Comparison of ENCODE assay signal across 9 mouse cellular contexts in genomic region chr6:30681935-30682900, GRCm38 (mm10). TPM values are rescaled to one million over a fixed set of nuclear protein-coding genes. Genes with fewer than 3 reads are reported as not detected.
A peak's percentile ranks its signal among the peaks of the same experiment; 100 is the strongest.
DNase-seq lines count a peak whose midpoint lies in the region; ATAC-seq lines count a peak whose summit lies in the region.
"Had no signal": no experiment of that assay in that cellular context is flagged by ENCODE, and none has a peak within 500 bp of the region (broad histone marks: within the 10 kb centered on the region; RNA-seq: fewer than 3 reads in every experiment).

No protein-coding gene starts in this region.

- DNase-seq in kidney, postnatal 14 days = no peak
- DNase-seq in embryonic facial prominence, embryonic 10.5 days (ENCODE audit: low spot score) = peak; percentile 49
- DNase-seq in adrenal gland, adult (ENCODE audit: inconsistent age in 2 of 2, low spot score in 1 of 2) = no peak
- no peak for DNase-seq in cerebellum, adult 11-12 months
- DNase-seq in cerebellum, adult 18-20 months = no peak

- H3K27ac ChIP-seq in kidney, embryonic 14.5 days (ENCODE audit: low read depth, low read length) = peak overlapping the region; percentile 92
- H3K27ac ChIP-seq in embryonic facial prominence, embryonic 10.5 days (replicated peaks) = peak overlapping the region; percentile 78
- H3K27ac ChIP-seq in heart, embryonic 16.5 days (ENCODE audit: low read length) = peak overlapping the region; percentile 78
- peak overlapping the region; percentile 7; the same call in 1 of the 2 replicates for H3K27ac ChIP-seq in liver, embryonic 12.5 days

- H3K4me1 ChIP-seq in kidney, embryonic 14.5 days (ENCODE audit: control insufficient read depth, insufficient read depth, low read length) = peaks cover 29% of the 10 kb centered on the region
- H3K4me1 ChIP-seq in embryonic facial prominence, embryonic 10.5 days = peaks cover 48% of the 10 kb centered on the region
- H3K4me1 ChIP-seq in heart, embryonic 16.5 days (ENCODE audit: control insufficient read depth, insufficient read depth, low read length) = peaks cover 9% of the 10 kb centered on the region
- H3K4me1 ChIP-seq in liver, embryonic 12.5 days = peaks cover 15% of the 10 kb centered on the region

- peak; percentile 88 for ATAC-seq in kidney, embryonic 14.5 days (ENCODE audit: low FRiP score, low TSS enrichment)
- peak; percentile 85 for ATAC-seq in heart, embryonic 16.5 days (replicated peaks; ENCODE audit: extremely low read depth, insufficient read depth, low FRiP score)
- no peak for ATAC-seq in liver, embryonic 12.5 days

- H3K4me3 ChIP-seq in kidney, embryonic 14.5 days (ENCODE audit: low read length) = no peak overlapping the region
- H3K4me3 ChIP-seq in embryonic facial prominence, embryonic 10.5 days = no peak overlapping the region
- H3K4me3 ChIP-seq in heart, embryonic 16.5 days (ENCODE audit: low read length) = no peak overlapping the region
- H3K4me3 ChIP-seq in liver, embryonic 12.5 days = no peak overlapping the region

- H3K27me3 ChIP-seq in kidney, embryonic 14.5 days (ENCODE audit: control insufficient read depth, insufficient read depth, low read length) = no peaks in the 10 kb centered on the region
- H3K27me3 ChIP-seq in embryonic facial prominence, embryonic 10.5 days (replicated peaks; ENCODE audit: low read depth, poor library complexity, severe bottlenecking) = no peaks in the 10 kb centered on the region
- no peaks in the 10 kb centered on the region for H3K27me3 ChIP-seq in heart, embryonic 16.5 days (ENCODE audit: control insufficient read depth, insufficient read depth, low read length)
- H3K27me3 ChIP-seq in liver, embryonic 12.5 days (replicated peaks) = no peaks in the 10 kb centered on the region

- 29% methylated on average over 13 of the region's 13 CpGs for WGBS in kidney, embryonic 14.5 days
- WGBS in embryonic facial prominence, embryonic 10.5 days = 66% methylated on average over 13 of the region's 13 CpGs
- 54% methylated on average over 13 of the region's 13 CpGs for WGBS in heart, embryonic 16.5 days
- 55% methylated on average over 13 of the region's 13 CpGs for WGBS in liver, embryonic 12.5 days (ENCODE audit: insufficient replicate concordance)

- no peaks in the 10 kb centered on the region for H3K36me3 ChIP-seq in kidney, embryonic 14.5 days (ENCODE audit: control insufficient read depth, insufficient read depth, low read length)
- 0 out of 2 replicates have a peak, but pooled peaks cover 3% of the 10 kb centered on the region for H3K36me3 ChIP-seq in embryonic facial prominence, embryonic 10.5 days (replicated peaks)
- no peaks in the 10 kb centered on the region for H3K36me3 ChIP-seq in heart, embryonic 16.5 days (ENCODE audit: control insufficient read depth, insufficient read depth)
- H3K36me3 ChIP-seq in liver, embryonic 12.5 days = no peaks in the 10 kb centered on the region

- no peaks in the 10 kb centered on the region for H3K9me3 ChIP-seq in kidney, embryonic 14.5 days (ENCODE audit: control insufficient read depth, low read length)
- H3K9me3 ChIP-seq in embryonic facial prominence, embryonic 10.5 days = no peaks in the 10 kb centered on the region
- H3K9me3 ChIP-seq in heart, embryonic 16.5 days (replicated peaks; ENCODE audit: control insufficient read depth, low read length) = no peaks in the 10 kb centered on the region
- H3K9me3 ChIP-seq in liver, embryonic 12.5 days (replicated peaks) = no peaks in the 10 kb centered on the region

- peak overlapping the region; percentile 34; the same call in 1 of the 2 replicates for H3K9ac ChIP-seq in kidney, embryonic 14.5 days (ENCODE audit: low read depth, low read length)
- peak overlapping the region; percentile 5; the same call in 1 of the 2 replicates for H3K9ac ChIP-seq in heart, embryonic 16.5 days (ENCODE audit: low read length)
- no peak overlapping the region for H3K9ac ChIP-seq in liver, embryonic 12.5 days

- peak overlapping the region; percentile 12; the same call in 1 of the 2 replicates for H3K4me2 ChIP-seq in kidney, embryonic 14.5 days (replicated peaks; ENCODE audit: low read depth, low read length)
- H3K4me2 ChIP-seq in heart, embryonic 16.5 days (ENCODE audit: low read depth, low read length) = peak overlapping the region; percentile 27; the same call in 1 of the 2 replicates
- 0 out of 2 replicates have a peak overlapping the region, but pooled peaks have one; percentile 23 for H3K4me2 ChIP-seq in liver, embryonic 12.5 days

RNA-seq across cellular contexts. Expression of gene Cep41, which starts 11.3 kb away (rescaled TPM):
- polyA plus RNA-seq in kidney, embryonic 14.5 days (2014; fragmentation: Nextera tagmentation; extraction: Ambion mirVana) = 31.2 and 31.8 TPM in 2 replicates
- 17.7 and 17.9 TPM in 2 replicates for polyA plus RNA-seq in embryonic facial prominence, embryonic 10.5 days (2016; fragmentation: Nextera tagmentation; extraction: Ambion mirVana)
- 9.3 and 10.5 TPM in 2 replicates for polyA plus RNA-seq in heart, embryonic 16.5 days (2015; fragmentation: Nextera tagmentation; extraction: Ambion mirVana)
- polyA plus RNA-seq in liver, embryonic 12.5 days (2016; fragmentation: Nextera tagmentation; extraction: Ambion mirVana) = 5.6 and 6.1 TPM in 2 replicates

RNA-seq across cellular contexts. Expression of gene Mest, which starts 41.1 kb away (rescaled TPM):
- polyA plus RNA-seq in kidney, embryonic 14.5 days (2014; fragmentation: Nextera tagmentation; extraction: Ambion mirVana) = 2,297 and 2,617 TPM in 2 replicates
- 1,878 and 2,201 TPM in 2 replicates for polyA plus RNA-seq in embryonic facial prominence, embryonic 10.5 days (2016; fragmentation: Nextera tagmentation; extraction: Ambion mirVana)
- polyA plus RNA-seq in heart, embryonic 16.5 days (2015; fragmentation: Nextera tagmentation; extraction: Ambion mirVana) = 1,693 and 1,886 TPM in 2 replicates
- 372 and 384 TPM in 2 replicates for polyA plus RNA-seq in liver, embryonic 12.5 days (2016; fragmentation: Nextera tagmentation; extraction: Ambion mirVana)

RNA-seq across cellular contexts. Expression of gene Cpa1, which starts 43.2 kb away (rescaled TPM):
- 1.8 and 2.0 TPM in 2 replicates for polyA plus RNA-seq in kidney, embryonic 14.5 days (2014; fragmentation: Nextera tagmentation; extraction: Ambion mirVana)
- 0.26 and 0.34 TPM in 2 replicates for polyA plus RNA-seq in embryonic facial prominence, embryonic 10.5 days (2016; fragmentation: Nextera tagmentation; extraction: Ambion mirVana)
- 6.5 and 7.2 TPM in 2 replicates for polyA plus RNA-seq in heart, embryonic 16.5 days (2015; fragmentation: Nextera tagmentation; extraction: Ambion mirVana)
- 0.54 and 0.91 TPM in 2 replicates for polyA plus RNA-seq in liver, embryonic 12.5 days (2016; fragmentation: Nextera tagmentation; extraction: Ambion mirVana)
- polyA plus RNA-seq: frontal cortex, adult 2 months had no signal

Comparison
In these comparisons a context has a peak if more than half of its experiments do, and no peak if none do; other contexts are left out.
1. H3K27ac ChIP-seq: peak in every context shown above with its lines; median percentile 92 in kidney, embryonic 14.5 days; 78 in embryonic facial prominence, embryonic 10.5 days; 78 in heart, embryonic 16.5 days; 7 in liver, embryonic 12.5 days.